Mouse (Mus musculus): Measurements from ENCODE around the gene Ppcs.

Ppcs gene

DNA sequence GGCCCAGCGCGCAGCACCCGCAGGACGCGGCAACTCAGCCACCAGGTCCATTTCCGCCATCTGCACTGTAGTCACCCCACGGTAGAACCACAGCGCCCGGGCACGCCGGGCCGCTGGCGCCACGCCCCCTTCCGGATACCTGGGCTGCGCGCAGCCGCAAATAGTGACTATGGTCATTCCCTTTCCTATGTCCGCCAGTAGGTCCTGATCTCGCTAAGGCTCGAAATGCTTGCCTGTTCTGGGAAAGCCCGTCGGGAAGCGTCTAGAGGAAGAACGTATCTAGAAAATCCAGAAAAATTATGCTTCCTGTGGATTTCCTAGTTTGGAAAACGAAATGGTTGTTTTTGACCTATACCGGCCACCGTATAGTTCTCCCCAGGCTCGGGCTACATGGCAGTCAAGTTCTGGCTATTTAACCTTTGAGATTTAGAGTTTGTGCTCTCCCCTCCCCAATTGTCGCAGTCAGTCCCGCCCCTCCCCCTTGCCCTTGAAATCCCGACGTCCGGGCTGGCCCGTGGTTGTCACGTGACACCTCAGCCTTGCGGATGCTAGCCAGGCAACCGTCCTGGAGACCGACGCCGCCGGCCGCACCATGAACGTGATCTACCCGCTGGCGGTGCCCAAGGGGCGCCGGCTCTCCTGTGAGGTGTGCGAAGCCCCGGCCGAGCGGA is at the start of gene Ppcs, which contains the start of gene Zmynd12:
Ppcs (minus strand) TSS at position 127 of the 671 bp plus-strand sequence.
Zmynd12 (plus strand) TSS at position 521 of the 671 bp plus-strand sequence.
- DNase-seq: peak; percentile 92

DNA sequence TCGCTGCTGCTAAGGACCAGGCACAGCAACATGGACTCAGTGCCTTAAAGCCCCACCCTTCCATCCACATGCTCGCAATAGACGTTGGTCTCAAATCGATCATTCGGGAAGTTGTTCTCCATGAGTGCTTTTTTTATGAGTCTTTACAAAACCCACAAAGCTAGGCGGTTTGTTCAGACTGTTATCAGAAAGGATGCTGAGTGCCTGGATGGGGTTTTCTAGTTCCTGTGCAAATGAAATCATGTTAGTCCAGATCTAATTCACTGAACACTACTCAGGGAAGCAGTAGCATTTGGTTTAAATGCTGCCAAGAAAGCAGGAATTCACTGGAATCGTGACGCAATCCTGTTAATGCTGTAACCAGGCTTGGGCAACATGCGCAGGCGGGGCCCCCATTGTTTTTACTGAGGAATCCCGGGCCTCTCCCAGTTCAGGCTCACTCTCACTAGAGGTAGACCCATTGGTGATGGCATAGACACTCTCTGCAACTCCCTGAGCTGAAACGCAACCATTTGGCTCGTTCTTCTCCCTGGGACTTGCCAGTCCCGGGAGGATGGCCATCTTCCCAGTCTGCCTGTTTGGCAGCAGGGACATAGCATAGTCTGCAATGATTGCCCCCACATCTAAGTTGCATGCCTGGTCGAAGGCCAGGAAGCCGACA is 45.6 kb upstream of the Ppcs start:
- DNase-seq: no peak

DNA sequence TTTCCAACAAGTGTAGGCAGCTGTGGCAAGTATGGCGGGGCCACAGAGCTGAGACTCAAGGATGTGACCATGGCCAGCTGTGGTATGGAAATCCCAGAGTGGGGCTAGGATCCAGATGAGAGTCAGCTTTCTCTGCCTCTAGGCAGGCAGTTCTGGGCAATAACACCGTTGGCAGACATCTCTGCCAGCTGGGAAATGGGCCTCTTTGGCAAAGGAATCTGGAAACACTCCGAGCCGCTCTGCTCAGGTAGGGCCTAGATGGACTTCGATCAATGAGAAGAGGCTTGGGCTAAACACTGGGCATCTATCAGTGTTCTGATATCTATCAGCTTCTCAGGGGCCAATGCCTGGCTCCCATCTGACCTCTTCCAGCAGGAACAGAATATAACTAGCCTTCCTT is 43.6 kb upstream of the Ppcs start:
- DNase-seq: no peak

DNA sequence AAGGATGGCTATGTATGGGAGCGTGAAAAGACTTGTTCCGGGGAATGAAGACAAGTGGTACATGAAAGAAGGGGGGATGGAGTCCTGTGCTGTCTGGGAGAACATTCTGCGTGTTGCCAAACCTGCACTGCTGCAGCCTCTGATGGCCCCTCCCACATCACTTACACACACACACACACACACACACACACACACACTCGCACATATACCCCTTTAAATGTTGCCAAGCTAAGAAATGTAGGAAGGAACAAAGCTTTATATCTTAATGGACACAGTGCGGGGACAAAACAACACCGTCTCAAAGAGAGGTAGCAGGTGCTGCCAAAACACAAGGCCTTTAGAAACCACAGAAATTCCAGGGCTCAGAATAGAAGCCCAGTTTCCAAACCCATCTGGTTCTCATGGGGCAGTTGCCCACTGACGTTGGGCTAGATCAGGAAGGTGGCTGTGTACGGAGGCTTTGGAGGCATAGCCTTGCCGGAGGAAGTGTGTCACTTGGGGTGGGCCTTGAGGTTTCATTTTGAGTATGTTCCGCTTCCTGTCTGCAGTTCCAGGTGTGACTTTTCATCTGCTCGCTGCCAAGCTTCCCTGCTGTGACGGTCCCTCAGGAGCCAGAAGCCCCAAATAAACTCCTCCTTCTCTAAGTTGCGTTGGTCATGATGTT is 41.7 kb upstream of the Ppcs start:
- no peak for DNase-seq

DNA sequence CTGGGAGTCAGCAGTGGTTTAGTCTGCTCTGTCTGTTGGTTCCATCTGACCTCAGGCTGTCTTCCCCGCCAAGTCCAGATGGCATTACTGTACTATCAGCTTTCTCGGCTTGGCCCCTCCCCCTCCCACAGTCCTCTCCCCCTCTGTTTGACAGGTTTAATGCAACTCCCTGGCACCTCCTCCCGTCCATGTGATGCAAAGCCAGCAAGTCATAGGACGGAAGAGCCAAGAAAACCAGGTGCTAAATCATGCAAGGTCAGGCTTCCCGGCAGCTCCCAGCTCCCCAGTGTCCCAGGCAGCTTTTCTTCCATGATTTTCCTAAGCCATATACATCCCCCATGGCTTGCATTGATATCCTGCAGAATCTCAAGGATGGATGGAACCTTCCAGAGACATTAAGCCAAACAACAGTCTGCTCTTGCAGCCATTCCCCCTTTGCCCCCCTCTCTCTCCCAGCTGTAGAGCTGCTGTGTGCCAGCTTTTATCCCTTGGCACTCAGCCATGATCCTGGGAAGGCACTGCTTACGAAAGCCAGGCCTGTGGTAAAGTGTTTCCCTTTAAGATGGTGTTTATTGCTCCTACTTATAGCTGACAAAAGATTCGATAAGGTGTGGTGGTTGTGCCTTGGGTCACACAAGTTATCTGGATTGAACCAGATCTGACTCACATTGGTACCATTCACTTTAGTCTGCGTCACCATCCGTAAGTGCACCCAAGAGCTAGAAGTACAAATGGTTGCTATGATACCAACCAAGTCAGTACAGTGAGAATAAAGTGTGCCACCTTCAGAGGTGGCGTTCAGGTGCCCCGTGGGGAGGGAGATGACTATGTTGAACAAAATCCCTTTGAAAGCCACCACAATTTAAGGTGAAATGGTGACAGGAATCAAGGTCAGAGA is 40.9 kb upstream of the Ppcs start:
- peak; percentile 28 for DNase-seq

- DNase-seq: no peak
Measured at GRCm38 (mm10) chr4:119462457-119462856, 40.2 kb upstream of the Ppcs start.

DNA sequence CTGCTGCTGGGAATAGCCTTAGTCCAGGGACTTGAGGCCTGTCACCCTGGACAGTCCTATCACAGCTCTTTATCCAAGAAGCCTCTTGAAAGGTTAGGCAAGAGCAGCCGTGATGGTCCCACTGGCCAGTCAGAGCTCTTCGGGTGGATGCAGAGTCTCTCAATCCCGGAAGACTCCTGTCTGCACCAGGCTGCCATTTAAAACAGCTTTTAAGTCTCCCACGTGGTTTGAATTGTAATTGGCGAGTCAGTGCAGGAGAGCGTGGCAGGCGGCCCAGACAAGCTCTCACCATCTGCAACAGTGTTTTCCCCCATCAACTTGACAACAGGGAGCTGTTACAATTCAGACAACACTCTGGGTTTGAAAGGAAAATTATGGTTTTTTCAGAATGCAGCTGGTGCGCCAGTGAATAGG is 38.5 kb upstream of the Ppcs start:
- DNase-seq: no peak

- DNase-seq: peak; percentile 22
Measured at GRCm38 (mm10) chr4:119460296-119460695, 38.1 kb upstream of the Ppcs start.

DNA sequence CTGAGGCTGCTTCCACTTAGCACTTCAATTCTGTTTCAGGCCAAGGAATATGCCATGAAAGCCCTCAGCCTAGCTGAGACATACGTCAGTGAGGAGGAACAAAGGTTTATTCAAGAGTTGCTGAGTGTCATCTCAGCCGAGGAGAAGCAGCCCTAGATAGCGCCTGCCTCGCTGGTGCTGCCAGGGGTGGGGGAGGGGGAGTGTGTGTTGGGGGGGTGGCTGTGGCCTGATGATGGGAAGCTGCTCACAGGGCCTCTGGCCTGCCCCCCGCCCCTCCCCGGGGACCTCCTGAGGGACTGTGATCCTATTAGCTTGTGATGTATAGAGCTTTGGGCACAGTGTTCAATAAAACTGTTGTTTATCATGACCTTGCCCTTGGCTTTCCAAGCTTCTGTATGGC is 31.3 kb upstream of the Ppcs start:
- no peak for DNase-seq

DNA sequence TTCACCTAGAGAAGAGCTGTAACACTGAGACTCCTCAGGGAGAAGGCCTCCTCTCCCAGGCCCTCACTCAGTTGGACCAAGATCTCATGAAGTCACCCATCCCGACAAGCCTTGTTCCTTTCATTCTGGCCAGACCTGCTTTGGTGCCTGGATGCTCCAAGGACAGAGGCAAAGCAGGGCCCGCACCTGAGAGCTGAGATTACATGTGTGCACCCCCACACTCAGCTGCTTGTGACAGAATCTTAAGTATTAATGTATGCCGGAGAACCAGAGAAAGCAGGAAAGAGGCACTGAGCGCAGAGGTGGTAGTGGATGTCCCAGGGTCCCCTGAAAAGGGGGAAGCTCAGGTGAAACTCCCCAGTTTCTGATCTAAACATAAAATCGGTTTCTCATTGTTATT is 30.9 kb upstream of the Ppcs start:
- DNase-seq: no peak

GRCm38 (mm10) chr4:119450436-119450835 is 28.2 kb upstream of the Ppcs start:
- DNase-seq: no peak

DNA sequence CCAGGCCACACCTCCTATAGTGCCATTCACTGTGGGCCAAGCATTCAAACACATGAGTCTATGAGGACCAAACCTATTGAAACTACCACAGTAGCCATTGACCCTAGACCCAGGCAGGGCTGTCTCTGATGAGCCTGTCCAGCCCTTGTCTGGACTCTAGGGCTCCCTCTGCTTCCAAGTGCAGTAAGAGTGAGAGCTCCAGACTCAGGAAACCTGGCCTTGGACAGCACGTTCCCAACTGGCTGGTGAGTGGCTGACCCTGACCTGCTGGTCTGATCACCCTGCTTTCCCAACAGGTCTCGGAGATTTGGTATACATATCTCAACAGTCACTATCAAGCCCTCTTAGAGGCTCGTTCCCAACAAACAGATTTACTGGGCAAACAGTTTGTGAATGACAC is 25.6 kb upstream of the Ppcs start:
- DNase-seq: no peak

DNA sequence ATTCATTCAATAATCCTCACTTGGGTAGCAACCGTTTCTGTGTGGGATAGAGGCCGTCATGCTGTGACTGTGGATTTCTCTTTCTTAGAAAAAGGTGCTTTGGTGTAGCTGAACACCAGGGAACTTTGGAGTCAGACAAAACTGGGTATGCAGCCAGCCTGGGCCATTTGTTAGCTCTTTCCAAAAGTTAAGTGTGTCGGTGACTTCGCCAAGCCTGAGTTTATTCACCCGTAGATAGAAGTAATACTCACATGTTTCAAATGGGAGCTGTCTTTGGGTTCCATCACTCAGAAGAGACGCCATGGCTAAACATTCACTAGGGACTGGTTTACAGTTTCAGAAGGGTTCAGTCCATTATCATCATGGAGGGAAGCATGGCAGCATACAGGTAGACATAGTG is 25.0 kb upstream of the Ppcs start:
- no peak for DNase-seq

DNA sequence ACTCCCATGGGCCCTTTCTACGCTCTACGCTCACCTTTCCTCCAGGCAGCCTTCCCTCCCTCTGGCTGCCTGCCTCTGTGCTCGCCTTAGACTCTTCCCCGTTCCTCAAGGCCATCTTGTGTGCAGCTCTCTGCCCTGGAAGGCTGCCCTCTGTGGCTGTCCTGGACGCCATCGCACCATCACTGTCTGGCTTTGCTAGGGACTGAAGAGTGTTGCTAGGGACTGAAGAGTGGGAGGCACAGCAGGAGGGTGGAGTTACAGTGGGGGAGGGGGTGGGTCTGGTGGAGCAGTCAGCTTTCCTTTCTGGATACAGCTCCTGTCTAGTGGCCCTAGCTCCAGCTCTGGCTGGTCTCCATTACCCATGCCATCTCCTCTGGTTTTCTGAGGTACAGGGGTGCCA is 20.3 kb upstream of the Ppcs start:
- no peak for DNase-seq

DNA sequence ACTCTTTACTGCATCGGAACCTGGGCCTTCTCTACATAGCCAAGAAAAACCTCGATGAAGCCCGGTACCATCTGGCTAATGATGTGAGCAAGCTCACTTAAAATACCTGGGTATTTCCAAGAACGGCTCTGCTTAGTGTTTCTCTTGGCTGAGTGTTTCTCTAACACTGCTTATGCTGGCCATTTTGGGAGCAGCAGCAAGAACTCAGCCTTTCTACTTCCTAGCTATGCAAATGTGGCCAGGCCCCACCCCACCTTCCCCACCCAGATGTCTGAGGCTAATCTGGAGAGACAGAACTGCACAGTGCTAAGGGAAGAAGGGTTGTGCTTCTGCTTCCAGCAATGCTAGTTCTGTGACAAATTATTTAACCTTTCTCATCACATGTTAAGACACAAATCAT is 19.6 kb upstream of the Ppcs start:
- peak; percentile 36 for DNase-seq

- no peak for DNase-seq
Measured at GRCm38 (mm10) chr4:119437936-119438335, 15.7 kb upstream of the Ppcs start.

GRCm38 (mm10) chr4:119430678-119431077 is 8.5 kb upstream of the Ppcs start:
- peak; percentile 58 for DNase-seq

GRCm38 (mm10) chr4:119427680-119428079 is 5.5 kb upstream of the Ppcs start:
- no peak for DNase-seq

DNA sequence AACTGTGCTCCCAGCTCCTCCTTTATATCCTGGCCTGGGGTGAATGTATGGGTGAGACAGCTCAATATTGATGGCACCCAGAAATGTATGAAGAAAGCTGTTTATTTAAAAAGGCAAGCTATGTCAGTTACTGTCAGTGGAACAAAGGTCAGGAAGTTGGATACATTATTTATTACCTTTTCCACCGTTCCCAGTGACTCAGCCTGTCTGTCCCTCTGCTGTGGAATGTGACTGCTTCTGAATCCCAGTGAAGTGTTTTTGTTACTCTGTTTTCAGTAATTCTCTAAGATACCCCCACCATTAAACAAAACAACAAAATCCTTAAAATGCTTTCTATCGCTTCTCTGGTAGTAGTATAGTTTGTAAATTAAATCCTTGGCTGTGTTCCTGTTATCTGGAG is 3.4 kb upstream of the Ppcs start:
- DNase-seq: no peak

DNA sequence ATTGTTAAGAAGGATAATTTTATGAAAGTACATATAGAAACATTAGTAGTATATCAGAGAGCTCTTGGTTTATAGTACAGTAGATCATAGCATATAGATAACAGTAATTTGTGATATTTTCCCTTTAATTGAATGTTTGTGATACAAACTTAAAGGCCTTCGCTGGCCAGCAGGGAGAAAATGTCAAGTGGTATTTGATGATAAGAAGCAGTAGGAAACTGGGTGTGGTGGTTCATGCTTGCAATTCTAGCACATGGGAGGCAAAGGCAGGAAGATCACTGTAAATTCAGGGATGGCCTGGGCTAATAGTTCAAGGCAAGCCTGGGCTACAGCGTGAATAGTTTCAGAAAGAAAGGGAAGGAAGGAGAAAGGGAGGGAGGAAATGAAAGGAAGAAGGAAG is 2.9 kb upstream of the Ppcs start:
- peak; percentile 55 for DNase-seq

GRCm38 (mm10) chr4:119421921-119422293 is 313 bp downstream of the Ppcs start:
- no peak for DNase-seq

DNA sequence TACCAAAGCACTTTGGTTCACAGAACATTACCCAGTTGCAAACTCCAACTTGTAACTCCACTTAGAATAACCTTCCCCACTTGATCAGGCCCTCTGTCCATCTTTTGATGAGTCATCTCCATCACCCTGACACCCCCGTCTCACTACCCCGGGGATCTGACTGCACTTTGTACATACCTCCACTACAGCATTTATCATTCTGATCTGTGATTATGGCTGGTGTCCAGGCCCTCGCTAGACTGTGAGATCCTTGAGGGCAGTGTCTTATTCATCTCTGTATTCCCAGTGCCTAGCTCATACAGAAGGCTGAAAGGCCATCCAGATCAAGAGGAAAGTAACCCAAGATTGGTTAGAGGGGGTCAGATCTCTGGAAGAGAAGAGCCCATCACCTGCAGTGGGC is 1.0 kb downstream of the Ppcs start:
- DNase-seq: no peak

- no peak for DNase-seq
Measured at GRCm38 (mm10) chr4:119417894-119418293, 4.3 kb downstream of the Ppcs start.
